Mouse (Mus musculus): ENCODE results near the gene Prpf31. TPM values are rescaled to one million over a fixed set of nuclear protein-coding genes. Genes with fewer than 3 reads are reported as not detected.

Gene Prpf31
- polyA plus RNA-seq, 1 experiment from 2014 or later, result 36.9 TPM

DNA sequence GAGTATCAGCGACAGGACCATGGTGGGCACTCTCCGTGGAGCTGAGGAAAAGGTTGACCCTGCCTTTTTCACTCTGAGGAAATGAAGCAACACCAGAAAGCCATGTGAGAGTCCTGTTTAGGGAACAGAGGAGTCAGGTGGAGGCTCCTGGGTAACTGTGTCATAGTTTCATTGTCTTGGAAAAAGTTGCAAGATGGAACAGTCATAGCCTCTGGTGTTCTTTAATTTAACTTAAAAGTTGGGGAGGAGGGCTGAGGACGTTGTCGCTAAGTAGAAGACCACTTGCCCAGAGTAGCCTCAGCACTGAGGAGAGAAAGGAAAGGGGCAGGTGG lies 13.8 kb upstream of the Prpf31 start, which contains the start of gene Oscar:
Gene Oscar, minus strand, starts transcription at position 101 of the 332 bp plus-strand sequence.
- H3K27me3 ChIP-seq (ENCODE audit: control insufficient read depth, insufficient read depth, low read depth, low read length), result no peaks in the 10 kb centered on the region
- H3K4me3 ChIP-seq (ENCODE audit: low read depth, low read length), result peak within 1 kb of the TSS; percentile 85
- 51% methylated on average over 4 of the region's 4 CpGs for WGBS (ENCODE audit: insufficient replicate concordance)
- peak within 1 kb of the TSS; percentile 31; the same call in 1 of the 2 replicates for H3K9ac ChIP-seq (ENCODE audit: low read depth, low read length)
- H3K4me1 ChIP-seq (ENCODE audit: control insufficient read depth, low read depth, low read length), result peaks cover 15% of the 10 kb centered on the region
- H3K4me2 ChIP-seq (ENCODE audit: low read depth, low read length), result peak within 1 kb of the TSS; percentile 76
- H3K36me3 ChIP-seq (ENCODE audit: control insufficient read depth, insufficient read depth), result peaks cover 10% of the 10 kb centered on the region
- ATAC-seq (ENCODE audit: low read depth), result no peak
- H3K27ac ChIP-seq (ENCODE audit: low read length), result peak within 1 kb of the TSS; percentile 74; the same call in 1 of the 2 replicates
- no peaks in the 10 kb centered on the region for H3K9me3 ChIP-seq (replicated peaks; ENCODE audit: control insufficient read depth, low read length)

DNA sequence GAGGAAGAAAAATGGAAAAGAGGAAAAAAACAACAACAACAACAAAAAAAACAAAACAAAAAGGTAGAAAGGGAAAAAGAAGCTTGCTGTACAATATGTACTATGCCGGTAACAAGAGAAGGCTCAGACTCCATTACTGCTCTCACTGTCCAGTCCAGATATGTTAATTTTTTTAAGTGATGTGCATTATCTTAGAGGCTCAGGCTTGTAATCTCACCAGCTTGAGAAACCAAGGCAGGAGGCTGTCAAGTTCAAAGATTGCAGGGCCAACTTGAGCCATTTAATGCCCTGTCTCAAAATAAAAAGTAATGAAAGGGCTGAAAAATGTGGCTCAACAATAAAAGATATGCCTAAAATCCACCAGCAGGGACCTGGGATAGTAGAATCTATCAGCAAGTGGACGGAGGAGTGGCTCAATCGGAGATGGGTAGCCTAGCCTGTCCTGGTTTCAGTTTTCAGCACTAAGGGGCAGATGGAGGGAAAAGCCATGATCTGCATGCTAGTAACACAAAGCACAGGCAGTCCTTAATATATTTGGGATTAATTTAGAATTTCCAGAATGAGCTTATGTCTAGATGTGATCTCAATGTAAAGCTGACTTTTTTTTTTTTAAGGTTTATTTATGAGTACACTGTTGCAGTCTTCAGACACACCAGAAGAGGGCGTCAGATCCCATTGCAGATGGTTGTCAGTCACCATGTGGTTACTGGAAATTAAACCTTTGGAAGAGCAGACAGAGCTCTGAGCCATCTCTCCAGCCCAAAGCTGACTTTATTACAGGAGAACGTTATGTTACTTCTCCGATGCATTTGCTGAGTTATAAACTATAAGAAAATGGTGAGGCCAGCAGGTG lies 13.2 kb upstream of the Prpf31 start:
- H3K4me2 ChIP-seq (ENCODE audit: low read depth, low read length), result peak overlapping the region; percentile 76
- H3K4me3 ChIP-seq (ENCODE audit: low read depth, low read length), result peak overlapping the region; percentile 85
- peaks cover 15% of the 10 kb centered on the region for H3K4me1 ChIP-seq (ENCODE audit: control insufficient read depth, low read depth, low read length)
- peak; percentile 19 for ATAC-seq (ENCODE audit: low read depth)
- H3K9ac ChIP-seq (ENCODE audit: low read depth, low read length), result peak overlapping the region; percentile 31; the same call in 1 of the 2 replicates
- WGBS (ENCODE audit: insufficient replicate concordance), result 24% methylated on average over 6 of the region's 6 CpGs
- no peaks in the 10 kb centered on the region for H3K9me3 ChIP-seq (replicated peaks; ENCODE audit: control insufficient read depth, low read length)
- peaks cover 11% of the 10 kb centered on the region for H3K36me3 ChIP-seq (ENCODE audit: control insufficient read depth, insufficient read depth)
- H3K27ac ChIP-seq (ENCODE audit: low read length), result peak overlapping the region; percentile 74; the same call in 1 of the 2 replicates
- no peaks in the 10 kb centered on the region for H3K27me3 ChIP-seq (ENCODE audit: control insufficient read depth, insufficient read depth, low read depth, low read length)

DNA sequence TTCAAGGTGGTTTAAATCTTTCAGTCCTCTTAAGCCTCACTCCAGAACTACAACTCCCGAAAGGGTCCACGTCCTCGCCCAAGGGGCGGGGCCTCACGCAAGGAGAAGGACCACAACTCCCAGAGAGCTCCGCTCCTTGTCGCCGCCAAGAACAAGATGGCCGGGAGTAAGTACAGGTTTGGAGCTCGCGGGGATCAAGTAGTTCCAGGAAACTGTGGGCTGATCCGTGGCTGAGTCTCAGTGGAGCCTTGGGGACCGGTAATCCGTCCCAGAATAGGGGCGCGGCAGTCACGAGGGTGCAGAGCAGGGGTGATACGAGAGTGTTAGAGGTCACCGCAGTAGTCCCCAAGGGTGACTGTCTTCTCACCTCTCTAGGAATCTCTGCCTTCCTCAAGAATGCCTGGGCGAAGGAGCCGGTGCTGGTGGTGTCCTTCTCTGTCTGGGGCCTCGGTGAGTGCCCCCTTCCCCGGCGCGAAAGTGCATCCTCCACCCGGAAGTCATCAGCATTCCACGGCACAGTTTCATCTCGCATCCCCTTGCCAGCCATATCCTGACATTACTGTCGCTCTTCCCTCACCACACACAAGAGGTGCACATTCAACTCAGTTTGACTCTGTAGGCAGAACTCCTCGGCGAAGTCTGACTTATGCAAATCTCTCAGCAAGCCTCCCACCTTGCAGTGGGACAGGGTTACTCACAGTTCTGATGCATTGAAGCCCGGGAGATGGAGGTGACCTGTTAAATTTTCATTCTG lies 12.4 kb upstream of the Prpf31 start, which contains the start of gene Ndufa3:
Gene Ndufa3, plus strand, starts transcription at position 132 of the 754 bp plus-strand sequence.
- peaks cover 15% of the 10 kb centered on the region for H3K4me1 ChIP-seq (ENCODE audit: control insufficient read depth, low read depth, low read length)
- H3K27ac ChIP-seq (ENCODE audit: low read length), result peak within 1 kb of the TSS; percentile 74
- peak within 1 kb of the TSS; percentile 88 for H3K9ac ChIP-seq (ENCODE audit: low read depth, low read length)
- H3K27me3 ChIP-seq (ENCODE audit: control insufficient read depth, insufficient read depth, low read depth, low read length), result no peaks in the 10 kb centered on the region
- peaks cover 11% of the 10 kb centered on the region for H3K36me3 ChIP-seq (ENCODE audit: control insufficient read depth, insufficient read depth)
- peak within 1 kb of the TSS; percentile 85 for H3K4me3 ChIP-seq (ENCODE audit: low read depth, low read length)
- WGBS (ENCODE audit: insufficient replicate concordance), result under 1% methylated on average over 32 of the region's 32 CpGs
- no peaks in the 10 kb centered on the region for H3K9me3 ChIP-seq (replicated peaks; ENCODE audit: control insufficient read depth, low read length)
- ATAC-seq (ENCODE audit: low read depth), result peak; percentile 96
- H3K4me2 ChIP-seq (ENCODE audit: low read depth, low read length), result peak within 1 kb of the TSS; percentile 76

DNA sequence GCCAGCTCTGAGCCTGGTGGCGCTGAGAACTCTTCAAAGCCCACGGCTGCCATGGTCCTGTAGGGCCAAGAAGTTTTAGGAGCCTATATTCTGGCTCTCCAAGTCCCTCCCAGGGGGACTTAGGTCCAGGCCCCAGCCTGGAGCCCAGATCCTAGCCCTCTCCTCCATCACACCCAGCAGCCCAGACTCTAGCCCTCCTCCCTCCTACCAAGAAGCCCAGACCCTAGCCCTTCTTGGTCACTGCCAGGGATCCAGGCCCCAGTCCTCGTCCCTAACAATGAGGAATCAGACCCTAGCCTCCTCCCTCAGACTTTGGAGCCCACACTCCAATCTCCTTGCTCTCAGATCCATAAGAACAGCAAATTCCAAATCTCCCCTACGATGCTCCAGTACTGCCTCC lies 755 bp upstream of the Prpf31 start:
- no peak for ATAC-seq (ENCODE audit: low read depth)
- no peaks in the 10 kb centered on the region for H3K27me3 ChIP-seq (ENCODE audit: control insufficient read depth, insufficient read depth, low read depth, low read length)
- peak overlapping the region; percentile 83 for H3K27ac ChIP-seq (ENCODE audit: low read length)
- peaks cover 8% of the 10 kb centered on the region for H3K36me3 ChIP-seq (ENCODE audit: control insufficient read depth, insufficient read depth)
- peak overlapping the region; percentile 79 for H3K9ac ChIP-seq (ENCODE audit: low read depth, low read length)
- H3K4me1 ChIP-seq (ENCODE audit: control insufficient read depth, low read depth, low read length), result peaks cover 17% of the 10 kb centered on the region
- H3K4me2 ChIP-seq (ENCODE audit: low read depth, low read length), result peak overlapping the region; percentile 94
- WGBS (ENCODE audit: insufficient replicate concordance), result 29% methylated on average over 4 of the region's 4 CpGs
- H3K9me3 ChIP-seq (replicated peaks; ENCODE audit: control insufficient read depth, low read length), result no peaks in the 10 kb centered on the region
- H3K4me3 ChIP-seq (ENCODE audit: low read depth, low read length), result peak overlapping the region; percentile 72

DNA sequence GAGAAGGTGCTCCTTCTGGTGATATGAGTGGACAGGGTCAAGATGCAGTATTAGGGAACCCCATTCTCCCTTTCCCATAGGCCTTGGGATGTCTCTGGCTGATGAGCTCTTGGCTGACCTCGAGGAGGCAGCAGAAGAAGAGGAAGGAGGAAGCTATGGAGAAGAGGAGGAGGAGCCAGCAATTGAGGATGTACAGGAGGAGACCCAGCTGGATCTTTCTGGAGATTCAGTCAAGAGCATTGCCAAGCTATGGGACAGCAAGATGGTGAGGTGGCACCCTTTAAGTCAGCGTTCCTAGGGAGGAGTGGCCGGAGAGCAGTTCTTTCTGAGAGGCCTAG lies 662 bp downstream of the Prpf31 start:
- Histone ChIP-seq H3K27ac (ENCODE audit: low read length) (no peak overlapping the region), H3K36me3 (ENCODE audit: control insufficient read depth, insufficient read depth) (peaks cover 4% of the 10 kb centered on the region; the same call in 1 of the 2 replicates), H3K9ac (ENCODE audit: low read depth, low read length) (peak overlapping the region; percentile 62), H3K4me2 (ENCODE audit: low read depth, low read length) (peak overlapping the region; percentile 94), H3K9me3 (replicated peaks; ENCODE audit: control insufficient read depth, low read length) (no peaks in the 10 kb centered on the region), H3K4me1 (ENCODE audit: control insufficient read depth, low read depth, low read length) (peaks cover 17% of the 10 kb centered on the region), H3K4me3 (ENCODE audit: low read depth, low read length) (peak overlapping the region; percentile 72), H3K27me3 (ENCODE audit: control insufficient read depth, insufficient read depth, low read depth, low read length) (no peaks in the 10 kb centered on the region)
- WGBS (ENCODE audit: insufficient replicate concordance), result 48% methylated on average over 3 of the region's 3 CpGs
- no peak for ATAC-seq (ENCODE audit: low read depth)

DNA sequence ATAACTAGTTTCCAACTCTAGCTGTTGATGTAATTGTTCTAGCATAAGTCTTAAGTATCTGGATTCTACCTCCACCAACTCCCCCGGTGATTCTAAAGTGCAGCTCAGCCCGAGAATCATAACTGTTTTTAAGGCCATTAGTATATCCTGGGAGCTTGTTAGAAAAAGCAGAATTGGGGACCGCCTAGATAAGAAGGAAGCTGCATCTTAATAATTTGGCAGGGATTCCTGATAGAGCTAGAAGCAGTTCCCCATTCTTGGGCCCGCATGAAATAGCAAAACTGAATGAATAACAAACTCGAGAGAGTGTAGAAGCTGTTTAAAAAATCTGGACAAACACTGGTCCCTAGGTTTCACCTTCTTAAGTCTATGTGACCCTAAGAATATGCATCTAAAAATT lies 13.6 kb downstream of the Prpf31 start:
- Histone ChIP-seq H3K36me3 (ENCODE audit: control insufficient read depth, insufficient read depth) (peaks cover 18% of the 10 kb centered on the region), H3K27ac (ENCODE audit: low read length) (no peak overlapping the region), H3K9ac (ENCODE audit: low read depth, low read length) (no peak overlapping the region), H3K4me2 (ENCODE audit: low read depth, low read length) (no peak overlapping the region), H3K27me3 (ENCODE audit: control insufficient read depth, insufficient read depth, low read depth, low read length) (no peaks in the 10 kb centered on the region), H3K4me3 (ENCODE audit: low read depth, low read length) (no peak overlapping the region), H3K9me3 (replicated peaks; ENCODE audit: control insufficient read depth, low read length) (no peaks in the 10 kb centered on the region), H3K4me1 (ENCODE audit: control insufficient read depth, low read depth, low read length) (peaks cover 32% of the 10 kb centered on the region)
- no peak for ATAC-seq (ENCODE audit: low read depth)
- WGBS (ENCODE audit: insufficient replicate concordance), result 31% methylated on average over 5 of the region's 5 CpGs

DNA sequence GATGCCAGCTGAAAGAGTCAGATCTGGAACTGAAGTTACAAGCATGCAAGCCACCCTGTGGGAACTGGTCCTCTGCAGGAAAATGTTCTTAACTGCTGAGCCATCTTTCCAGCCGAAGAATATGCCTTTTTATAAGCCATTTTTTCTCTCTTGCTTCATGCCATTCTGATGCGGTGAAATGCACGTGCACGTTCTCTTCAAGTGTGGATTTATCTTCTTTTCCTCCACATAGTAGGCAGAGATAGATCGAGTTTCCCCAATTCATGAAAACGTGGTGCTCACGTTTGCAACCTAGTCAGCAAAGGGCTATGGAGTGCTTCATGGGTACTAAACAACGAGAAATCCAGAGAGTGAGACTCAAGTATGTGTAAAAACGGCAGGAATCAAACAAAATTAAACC lies 14.1 kb downstream of the Prpf31 start:
- peak overlapping the region; percentile 78 for H3K4me2 ChIP-seq (ENCODE audit: low read depth, low read length)
- no peak for ATAC-seq (ENCODE audit: low read depth)
- peak overlapping the region; percentile 63 for H3K4me3 ChIP-seq (ENCODE audit: low read depth, low read length)
- no peaks in the 10 kb centered on the region for H3K9me3 ChIP-seq (replicated peaks; ENCODE audit: control insufficient read depth, low read length)
- peaks cover 18% of the 10 kb centered on the region for H3K36me3 ChIP-seq (ENCODE audit: control insufficient read depth, insufficient read depth)
- peak overlapping the region; percentile 97 for H3K27ac ChIP-seq (ENCODE audit: low read length)
- peak overlapping the region; percentile 37; the same call in 1 of the 2 replicates for H3K9ac ChIP-seq (ENCODE audit: low read depth, low read length)
- H3K27me3 ChIP-seq (ENCODE audit: control insufficient read depth, insufficient read depth, low read depth, low read length), result no peaks in the 10 kb centered on the region
- H3K4me1 ChIP-seq (ENCODE audit: control insufficient read depth, low read depth, low read length), result peaks cover 35% of the 10 kb centered on the region
- WGBS (ENCODE audit: insufficient replicate concordance), result 10% methylated on average over 9 of the region's 9 CpGs

DNA sequence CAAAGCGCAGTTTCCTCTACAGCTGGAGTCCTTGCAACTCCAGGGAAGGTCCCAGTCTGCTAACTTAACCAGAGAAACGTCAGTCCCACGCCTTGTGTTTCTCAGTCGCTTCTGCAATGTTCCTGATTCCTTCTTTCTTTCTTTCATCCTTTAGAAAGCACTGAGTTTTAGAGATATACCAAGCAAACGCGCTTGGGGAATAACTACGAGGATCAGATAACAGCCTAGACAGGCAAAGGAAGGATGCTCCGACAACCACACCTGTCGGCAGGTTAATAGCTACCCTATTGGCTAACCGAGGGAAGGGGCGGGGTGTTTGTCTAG lies 14.5 kb downstream of the Prpf31 start:
- no peak for ATAC-seq (ENCODE audit: low read depth)
- under 1% methylated on average over 11 of the region's 11 CpGs for WGBS (ENCODE audit: insufficient replicate concordance)
- Histone ChIP-seq H3K27ac (ENCODE audit: low read length) (peak overlapping the region; percentile 97), H3K9me3 (replicated peaks; ENCODE audit: control insufficient read depth, low read length) (no peaks in the 10 kb centered on the region), H3K36me3 (ENCODE audit: control insufficient read depth, insufficient read depth) (peaks cover 17% of the 10 kb centered on the region), H3K9ac (ENCODE audit: low read depth, low read length) (peak overlapping the region; percentile 37; the same call in 1 of the 2 replicates), H3K4me1 (ENCODE audit: control insufficient read depth, low read depth, low read length) (peaks cover 35% of the 10 kb centered on the region), H3K4me3 (ENCODE audit: low read depth, low read length) (peak overlapping the region; percentile 63), H3K4me2 (ENCODE audit: low read depth, low read length) (peak overlapping the region; percentile 78), H3K27me3 (ENCODE audit: control insufficient read depth, insufficient read depth, low read depth, low read length) (no peaks in the 10 kb centered on the region)

All from liver, embryonic 16.5 days (tissue).